Mouse (Mus musculus): ENCODE measurements around the gene Kcnip3. TPM values are rescaled to one million over a fixed set of nuclear protein-coding genes. Genes with fewer than 3 reads are reported as not detected.

Kcnip3 gene
- polyA plus RNA-seq, 1 experiment from 2014 or later: 3.4 TPM

GRCm38 (mm10) chr2:127537548-127537947 is 15.7 kb upstream of the Kcnip3 start:
- 59% methylated on average over 3 of the region's 3 CpGs for WGBS
- H3K4me2 ChIP-seq (ENCODE audit: low read depth, low read length): no peak overlapping the region
- H3K36me3 ChIP-seq (ENCODE audit: control insufficient read depth, insufficient read depth, low read length): no peaks in the 10 kb centered on the region
- no peak for ATAC-seq
- H3K9me3 ChIP-seq (ENCODE audit: control insufficient read depth, low read length): no peaks in the 10 kb centered on the region
- H3K27ac ChIP-seq (ENCODE audit: low read length): no peak overlapping the region
- no peak overlapping the region for H3K9ac ChIP-seq (ENCODE audit: low read depth, low read length)
- H3K4me1 ChIP-seq (ENCODE audit: control insufficient read depth, insufficient read depth, low read length): peaks cover 11% of the 10 kb centered on the region
- H3K4me3 ChIP-seq (ENCODE audit: low read length): no peak overlapping the region
- peaks cover 29% of the 10 kb centered on the region for H3K27me3 ChIP-seq (replicated peaks; ENCODE audit: control insufficient read depth, insufficient read depth, low read length)

- H3K4me1 ChIP-seq (ENCODE audit: control insufficient read depth, insufficient read depth, low read length): no peaks in the 10 kb centered on the region
- no peaks in the 10 kb centered on the region for H3K36me3 ChIP-seq (ENCODE audit: control insufficient read depth, insufficient read depth, low read length)
- no peak overlapping the region for H3K9ac ChIP-seq (ENCODE audit: low read depth, low read length)
- H3K27ac ChIP-seq (ENCODE audit: low read length): no peak overlapping the region
- peaks cover 15% of the 10 kb centered on the region for H3K27me3 ChIP-seq (replicated peaks; ENCODE audit: control insufficient read depth, insufficient read depth, low read length)
- WGBS: 82% methylated on average over 9 of the region's 9 CpGs
- no peak for ATAC-seq
- no peak overlapping the region for H3K4me2 ChIP-seq (ENCODE audit: low read depth, low read length)
- no peaks in the 10 kb centered on the region for H3K9me3 ChIP-seq (ENCODE audit: control insufficient read depth, low read length)
- H3K4me3 ChIP-seq (ENCODE audit: low read length): no peak overlapping the region
These were observed 13.5 kb upstream of the Kcnip3 start for GRCm38 (mm10) chr2:127535363-127535762.

- Histone ChIP-seq H3K27me3 (replicated peaks; ENCODE audit: control insufficient read depth, insufficient read depth, low read length) (no peaks in the 10 kb centered on the region), H3K4me2 (ENCODE audit: low read depth, low read length) (no peak overlapping the region), H3K4me1 (ENCODE audit: control insufficient read depth, insufficient read depth, low read length) (no peaks in the 10 kb centered on the region), H3K36me3 (ENCODE audit: control insufficient read depth, insufficient read depth, low read length) (no peaks in the 10 kb centered on the region), H3K9ac (ENCODE audit: low read depth, low read length) (no peak overlapping the region), H3K4me3 (ENCODE audit: low read length) (no peak overlapping the region), H3K9me3 (ENCODE audit: control insufficient read depth, low read length) (no peaks in the 10 kb centered on the region), H3K27ac (ENCODE audit: low read length) (no peak overlapping the region)
- 12% methylated on average over 9 of the region's 9 CpGs for WGBS
- no peak for ATAC-seq
These were observed 10.5 kb upstream of the Kcnip3 start for GRCm38 (mm10) chr2:127532379-127532778.

- H3K27me3 ChIP-seq (replicated peaks; ENCODE audit: control insufficient read depth, insufficient read depth, low read length): no peaks in the 10 kb centered on the region
- no peak overlapping the region for H3K9ac ChIP-seq (ENCODE audit: low read depth, low read length)
- ATAC-seq: no peak
- no peaks in the 10 kb centered on the region for H3K9me3 ChIP-seq (ENCODE audit: control insufficient read depth, low read length)
- no peak overlapping the region for H3K27ac ChIP-seq (ENCODE audit: low read length)
- no peak overlapping the region for H3K4me3 ChIP-seq (ENCODE audit: low read length)
- no peaks in the 10 kb centered on the region for H3K4me1 ChIP-seq (ENCODE audit: control insufficient read depth, insufficient read depth, low read length)
- 74% methylated on average over 2 of the region's 2 CpGs for WGBS
- no peaks in the 10 kb centered on the region for H3K36me3 ChIP-seq (ENCODE audit: control insufficient read depth, insufficient read depth, low read length)
- H3K4me2 ChIP-seq (ENCODE audit: low read depth, low read length): no peak overlapping the region
These were observed 9.7 kb upstream of the Kcnip3 start for GRCm38 (mm10) chr2:127531592-127531991.

GRCm38 (mm10) chr2:127530418-127530817 is 8.5 kb upstream of the Kcnip3 start:
- Histone ChIP-seq H3K27me3 (replicated peaks; ENCODE audit: control insufficient read depth, insufficient read depth, low read length) (no peaks in the 10 kb centered on the region), H3K9me3 (ENCODE audit: control insufficient read depth, low read length) (no peaks in the 10 kb centered on the region), H3K4me1 (ENCODE audit: control insufficient read depth, insufficient read depth, low read length) (no peaks in the 10 kb centered on the region), H3K9ac (ENCODE audit: low read depth, low read length) (no peak overlapping the region), H3K4me3 (ENCODE audit: low read length) (no peak overlapping the region), H3K27ac (ENCODE audit: low read length) (no peak overlapping the region), H3K36me3 (ENCODE audit: control insufficient read depth, insufficient read depth, low read length) (no peaks in the 10 kb centered on the region), H3K4me2 (ENCODE audit: low read depth, low read length) (no peak overlapping the region)
- WGBS: 76% methylated on average over 3 of the region's 3 CpGs
- no peak for ATAC-seq

GRCm38 (mm10) chr2:127525004-127525775 is 3.3 kb upstream of the Kcnip3 start:
- Histone ChIP-seq H3K27me3 (replicated peaks; ENCODE audit: control insufficient read depth, insufficient read depth, low read length) (no peaks in the 10 kb centered on the region), H3K4me1 (ENCODE audit: control insufficient read depth, insufficient read depth, low read length) (peaks cover 4% of the 10 kb centered on the region; the same call in 1 of the 2 replicates), H3K9ac (ENCODE audit: low read depth, low read length) (no peak overlapping the region), H3K4me2 (ENCODE audit: low read depth, low read length) (no peak overlapping the region), H3K36me3 (ENCODE audit: control insufficient read depth, insufficient read depth, low read length) (no peaks in the 10 kb centered on the region), H3K27ac (ENCODE audit: low read length) (no peak overlapping the region), H3K9me3 (ENCODE audit: control insufficient read depth, low read length) (no peaks in the 10 kb centered on the region), H3K4me3 (ENCODE audit: low read length) (no peak overlapping the region)
- no peak for ATAC-seq
- 85% methylated on average over 3 of the region's 3 CpGs for WGBS

GRCm38 (mm10) chr2:127523950-127524729 is 2.2 kb upstream of the Kcnip3 start:
- Histone ChIP-seq H3K4me1 (ENCODE audit: control insufficient read depth, insufficient read depth, low read length) (peaks cover 4% of the 10 kb centered on the region; the same call in 1 of the 2 replicates), H3K9me3 (ENCODE audit: control insufficient read depth, low read length) (no peaks in the 10 kb centered on the region), H3K4me2 (ENCODE audit: low read depth, low read length) (no peak overlapping the region), H3K36me3 (ENCODE audit: control insufficient read depth, insufficient read depth, low read length) (no peaks in the 10 kb centered on the region), H3K4me3 (ENCODE audit: low read length) (no peak overlapping the region), H3K27ac (ENCODE audit: low read length) (no peak overlapping the region), H3K9ac (ENCODE audit: low read depth, low read length) (no peak overlapping the region), H3K27me3 (replicated peaks; ENCODE audit: control insufficient read depth, insufficient read depth, low read length) (no peaks in the 10 kb centered on the region)
- no peak for ATAC-seq
- 49% methylated on average over 7 of the region's 7 CpGs for WGBS

- H3K4me2 ChIP-seq (ENCODE audit: low read depth, low read length): peak overlapping the region; percentile 50
- peak overlapping the region; percentile 52; the same call in 1 of the 2 replicates for H3K9ac ChIP-seq (ENCODE audit: low read depth, low read length)
- ATAC-seq: peak; percentile 77
- H3K9me3 ChIP-seq (ENCODE audit: control insufficient read depth, low read length): no peaks in the 10 kb centered on the region
- H3K27me3 ChIP-seq (replicated peaks; ENCODE audit: control insufficient read depth, insufficient read depth, low read length): no peaks in the 10 kb centered on the region
- H3K36me3 ChIP-seq (ENCODE audit: control insufficient read depth, insufficient read depth, low read length): no peaks in the 10 kb centered on the region
- 4% methylated on average over 18 of the region's 18 CpGs for WGBS
- H3K27ac ChIP-seq (ENCODE audit: low read length): no peak overlapping the region
- H3K4me1 ChIP-seq (ENCODE audit: control insufficient read depth, insufficient read depth, low read length): peaks cover 4% of the 10 kb centered on the region; the same call in 1 of the 2 replicates
- peak overlapping the region; percentile 38 for H3K4me3 ChIP-seq (ENCODE audit: low read length)
These were observed 505 bp downstream of the Kcnip3 start for GRCm38 (mm10) chr2:127521172-127522005.

- no peaks in the 10 kb centered on the region for H3K9me3 ChIP-seq (ENCODE audit: control insufficient read depth, low read length)
- H3K27me3 ChIP-seq (replicated peaks; ENCODE audit: control insufficient read depth, insufficient read depth, low read length): no peaks in the 10 kb centered on the region
- ATAC-seq: no peak
- H3K36me3 ChIP-seq (ENCODE audit: control insufficient read depth, insufficient read depth, low read length): no peaks in the 10 kb centered on the region
- no peak overlapping the region for H3K27ac ChIP-seq (ENCODE audit: low read length)
- no peak overlapping the region; the same call in 1 of the 2 replicates for H3K4me2 ChIP-seq (ENCODE audit: low read depth, low read length)
- H3K9ac ChIP-seq (ENCODE audit: low read depth, low read length): no peak overlapping the region
- H3K4me3 ChIP-seq (ENCODE audit: low read length): no peak overlapping the region
- H3K4me1 ChIP-seq (ENCODE audit: control insufficient read depth, insufficient read depth, low read length): peaks cover 4% of the 10 kb centered on the region; the same call in 1 of the 2 replicates
These were observed 1.8 kb downstream of the Kcnip3 start for GRCm38 (mm10) chr2:127520123-127520522.

Data from intestine, embryonic 16.5 days (tissue).